Mouse (Mus musculus) gastrocnemius, postnatal 36 days (tissue): ENCODE data around the gene Plk4. TPM values are rescaled to one million over a fixed set of nuclear protein-coding genes. Genes with fewer than 3 reads are reported as not detected.

Experiments used
- total RNA-seq, 2 experiments: library from RNA; stranded (reverse); gene quantifications; 2 replicates each; pipeline ENCODE4 v1.2.3; 2021

The Plk4 gene
- total RNA-seq, 2 experiments from 2014 or later = 0.54 to 0.71 TPM

Other genes with a start within 250 kb of the Plk4 start
- not detected for gene Slc25a31, start 91.2 kb upstream of the Plk4 start, total RNA-seq
- 1 to 10 TPM; 5.6 to 6.2 TPM for gene Hspa4l, start 55.5 kb upstream of the Plk4 start, total RNA-seq
- gene Mfsd8, start 46.9 kb downstream of the Plk4 start, total RNA-seq = 10 to 100 TPM; 12.9 to 16.6 TPM
- gene Abhd18, start 47.0 kb downstream of the Plk4 start, total RNA-seq = 10 to 100 TPM; 13.1 to 23.9 TPM
- under 1 TPM in 1 of 2 experiments, not detected in 1; 0.10 TPM for gene 1700034I23Rik, start 102.5 kb downstream of the Plk4 start, total RNA-seq
- 10 to 100 TPM; 66.4 to 69.0 TPM for gene Larp1b, start 149.8 kb downstream of the Plk4 start, total RNA-seq